Mouse (Mus musculus) hindbrain, embryonic 13.5 days (tissue): Measurements from ENCODE around the gene Specc1. TPM values are rescaled to one million over a fixed set of nuclear protein-coding genes. Genes with fewer than 3 reads are reported as not detected.

Experiments used
- ATAC-seq: fragments of 200-750 bp; cut with Nextera tagmentation; 2 replicates; pipeline ENCODE4 v1.8.0; 2017; ENCODE audit warnings: moderate TSS enrichment; ENCODE audit not compliant: low FRiP score
- H3K27ac ChIP-seq: fragments of 300-500 bp; sonication (generic); 2 replicates; pipeline ENCODE4 v1.5.1; 2015; ENCODE audit warnings: inconsistent platforms, mild to moderate bottlenecking, moderate library complexity
- H3K27me3 ChIP-seq: fragments of 300-500 bp; sonication (generic); 2 replicates; pipeline ENCODE4 v1.6.1; 2015; ENCODE audit warnings: mild to moderate bottlenecking, inconsistent platforms
- H3K36me3 ChIP-seq: fragments of 300-500 bp; sonication (generic); 2 replicates; pipeline ENCODE4 v1.6.1; 2015; ENCODE audit warnings: mild to moderate bottlenecking, inconsistent platforms
- H3K4me1 ChIP-seq: fragments of 300-500 bp; sonication (generic); replicated peaks from 2 replicates; pipeline ENCODE4 v1.6.1; 2015; ENCODE audit warnings: inconsistent platforms
- H3K4me2 ChIP-seq: fragments of 300-500 bp; sonication (generic); 2 replicates; pipeline ENCODE4 v1.6.1; 2015; ENCODE audit warnings: inconsistent platforms, mild to moderate bottlenecking, moderate library complexity
- H3K4me3 ChIP-seq: fragments of 300-500 bp; sonication (generic); 2 replicates; pipeline ENCODE4 v1.5.1; 2015; ENCODE audit warnings: mild to moderate bottlenecking, inconsistent platforms
- H3K9ac ChIP-seq: fragments of 300-500 bp; sonication (generic); 2 replicates; pipeline ENCODE4 v1.6.1; 2015; ENCODE audit warnings: mild to moderate bottlenecking, inconsistent platforms
- H3K9me3 ChIP-seq: fragments of 300-500 bp; sonication (generic); 2 replicates; pipeline ENCODE4 v1.6.1; 2016; ENCODE audit warnings: inconsistent platforms
- WGBS: fragments of 180-500 bp; shearing (Covaris S2); methylation state at CpG from one replicate; pipeline ENCODE4 v1.1.7; 2015; 5-methylcytosine and 5-hydroxymethylcytosine counted together
- polyA plus RNA-seq: library from polyadenylated mRNA; unstranded; fragments of >200 nt; fragmentation: Nextera tagmentation; extraction: Ambion mirVana; gene quantifications from 2 replicates; pipeline ENCODE4 v1.2.1, GENCODE M21; 2015

Specc1 gene
- polyA plus RNA-seq, 1 experiment from 2014 or later: 14.9 TPM

DNA sequence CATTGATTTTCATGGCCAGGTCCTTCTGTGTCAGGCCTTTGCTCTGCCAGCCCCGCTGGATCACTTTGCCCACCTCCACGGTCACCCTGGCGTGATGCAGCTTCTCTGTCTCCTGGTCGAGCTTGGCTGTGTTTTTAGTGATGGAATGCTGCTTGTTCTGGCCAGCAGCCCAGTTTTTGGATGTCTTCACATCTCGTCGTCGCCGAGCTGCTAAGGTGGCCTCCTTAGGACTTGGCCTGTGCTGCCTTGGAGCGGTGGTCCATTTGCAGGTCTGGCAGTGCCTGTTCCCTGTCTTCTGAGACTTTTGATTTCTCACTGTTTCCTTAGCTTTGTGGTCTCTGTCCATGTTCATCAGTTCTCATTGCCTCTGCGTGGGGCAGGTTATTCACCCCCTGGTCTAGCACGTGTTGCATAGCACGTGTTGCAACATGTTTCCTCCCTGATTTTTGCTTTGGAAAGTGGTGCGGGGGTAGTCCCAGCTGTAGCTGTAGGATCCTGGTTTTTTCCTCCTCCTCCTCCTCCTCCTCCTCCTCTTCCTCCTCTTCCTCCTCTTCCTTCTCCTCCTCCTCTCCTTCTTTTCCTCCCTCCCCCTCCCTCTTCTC is 17.6 kb downstream of the Specc1 start:
- H3K27me3 ChIP-seq: no peaks in the 10 kb centered on the region
- H3K9ac ChIP-seq: no peak overlapping the region
- H3K9me3 ChIP-seq: no peaks in the 10 kb centered on the region
- no peak overlapping the region for H3K4me3 ChIP-seq
- H3K4me2 ChIP-seq: no peak overlapping the region
- H3K4me1 ChIP-seq: 0 out of 2 replicates have a peak, but pooled peaks cover 6% of the 10 kb centered on the region
- H3K27ac ChIP-seq: no peak overlapping the region
- no peak for ATAC-seq
- 66% methylated on average over 13 of the region's 13 CpGs for WGBS
- no peaks in the 10 kb centered on the region for H3K36me3 ChIP-seq

DNA sequence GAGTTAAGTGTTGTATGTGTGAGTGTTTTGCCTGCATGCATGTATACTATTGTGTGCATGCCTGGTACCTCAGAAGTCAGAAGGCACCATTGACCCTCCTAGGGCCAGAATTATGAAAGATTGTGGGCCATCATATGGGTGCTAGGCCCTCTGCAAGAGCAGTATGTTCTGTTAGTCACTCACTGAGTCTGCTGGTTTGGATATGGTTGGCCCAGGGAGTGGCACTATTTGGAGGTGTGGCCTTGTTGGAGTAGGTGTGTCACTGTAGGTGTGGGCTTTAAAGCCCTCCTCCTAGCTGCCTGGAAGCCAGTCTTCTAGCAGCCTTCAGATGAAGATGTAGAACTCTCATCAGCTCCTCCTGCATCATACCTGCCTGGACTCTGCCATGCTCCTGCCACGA is 19.2 kb downstream of the Specc1 start:
- whole genome bisulfite sequencing: 88% methylated on average over 1 of the region's 1 CpGs
- Histone ChIP-seq H3K9me3 (no peaks in the 10 kb centered on the region), H3K4me1 (0 out of 2 replicates have a peak, but pooled peaks cover 6% of the 10 kb centered on the region), H3K27me3 (no peaks in the 10 kb centered on the region), H3K27ac (no peak overlapping the region), H3K36me3 (no peaks in the 10 kb centered on the region), H3K4me2 (no peak overlapping the region), H3K9ac (no peak overlapping the region), H3K4me3 (no peak overlapping the region)
- ATAC-seq: no peak

DNA sequence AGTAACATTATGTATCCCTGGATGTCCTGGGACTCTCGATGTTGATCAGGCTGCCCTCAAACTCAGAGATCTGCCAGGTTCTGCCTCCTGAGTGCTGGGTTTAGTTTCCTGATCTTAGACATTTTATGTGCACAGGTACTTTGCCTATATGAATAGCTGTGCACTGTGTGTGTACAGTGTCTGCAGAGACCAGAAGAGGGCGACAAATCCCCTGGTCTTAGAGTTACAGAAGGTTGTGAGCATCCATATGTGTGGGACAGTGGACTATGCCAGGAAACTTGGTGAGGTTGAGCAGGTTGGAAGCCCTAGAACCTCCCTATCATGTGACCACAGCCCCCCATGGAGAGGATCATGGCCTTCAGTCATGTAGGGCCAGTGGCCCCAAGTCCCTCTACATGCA is 24.7 kb downstream of the Specc1 start:
- Histone ChIP-seq H3K4me3 (no peak overlapping the region), H3K9me3 (no peaks in the 10 kb centered on the region), H3K36me3 (no peaks in the 10 kb centered on the region), H3K4me2 (no peak overlapping the region), H3K4me1 (0 out of 2 replicates have a peak, but pooled peaks cover 6% of the 10 kb centered on the region), H3K9ac (no peak overlapping the region), H3K27ac (no peak overlapping the region), H3K27me3 (no peaks in the 10 kb centered on the region)
- 76% methylated on average over 2 of the region's 2 CpGs for WGBS
- no peak for ATAC-seq

DNA sequence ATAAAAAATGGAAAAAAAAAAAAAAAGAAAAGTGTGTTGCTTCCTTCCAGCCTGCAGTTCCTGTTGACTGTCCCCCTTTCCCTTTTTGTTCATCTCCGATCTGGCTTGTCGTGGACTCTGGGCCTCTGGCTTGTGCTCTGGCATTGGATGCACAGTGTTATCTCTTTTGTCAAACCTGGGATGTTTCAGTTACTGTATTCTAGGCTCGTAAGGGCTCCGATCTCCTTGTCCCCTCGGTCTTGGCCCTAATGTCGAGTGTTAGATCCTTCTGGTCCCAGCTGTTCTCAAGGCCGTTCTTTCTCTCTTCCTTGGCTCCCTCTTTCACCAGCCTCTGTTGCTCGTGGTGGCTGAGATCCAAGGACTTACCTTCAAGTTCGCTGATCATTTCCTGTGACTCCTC is 26.3 kb downstream of the Specc1 start:
- no peak overlapping the region for H3K4me3 ChIP-seq
- whole genome bisulfite sequencing: 87% methylated on average over 9 of the region's 9 CpGs
- H3K4me2 ChIP-seq: no peak overlapping the region
- H3K27ac ChIP-seq: no peak overlapping the region
- ATAC-seq: no peak
- no peaks in the 10 kb centered on the region for H3K36me3 ChIP-seq
- no peak overlapping the region for H3K9ac ChIP-seq
- no peaks in the 10 kb centered on the region for H3K9me3 ChIP-seq
- no peaks in the 10 kb centered on the region for H3K27me3 ChIP-seq
- H3K4me1 ChIP-seq: no peaks in the 10 kb centered on the region

DNA sequence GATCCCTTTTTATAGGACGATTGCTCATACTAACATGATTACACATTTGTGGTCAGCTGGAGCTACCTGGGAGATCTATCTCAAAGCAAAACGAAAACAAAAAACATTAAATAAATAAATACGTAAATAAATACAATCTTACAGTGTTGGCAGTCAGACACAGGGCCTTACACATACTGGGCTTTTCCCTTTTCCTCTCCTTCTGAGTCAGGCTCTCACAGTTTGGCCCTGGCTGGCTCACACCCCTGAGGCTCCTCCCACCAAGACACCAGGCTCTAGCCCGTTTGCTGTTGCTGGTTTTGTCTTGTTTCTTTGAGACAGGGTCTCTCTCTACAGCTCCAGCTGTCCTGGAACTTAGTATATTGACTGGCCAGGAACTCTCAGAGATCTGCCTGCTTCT is 30.4 kb downstream of the Specc1 start:
- Histone ChIP-seq H3K4me1 (no peaks in the 10 kb centered on the region), H3K4me3 (no peak overlapping the region), H3K4me2 (no peak overlapping the region), H3K9ac (no peak overlapping the region), H3K36me3 (no peaks in the 10 kb centered on the region), H3K9me3 (no peaks in the 10 kb centered on the region), H3K27me3 (no peaks in the 10 kb centered on the region), H3K27ac (no peak overlapping the region)
- 83% methylated on average over 4 of the region's 4 CpGs for WGBS
- ATAC-seq: no peak

DNA sequence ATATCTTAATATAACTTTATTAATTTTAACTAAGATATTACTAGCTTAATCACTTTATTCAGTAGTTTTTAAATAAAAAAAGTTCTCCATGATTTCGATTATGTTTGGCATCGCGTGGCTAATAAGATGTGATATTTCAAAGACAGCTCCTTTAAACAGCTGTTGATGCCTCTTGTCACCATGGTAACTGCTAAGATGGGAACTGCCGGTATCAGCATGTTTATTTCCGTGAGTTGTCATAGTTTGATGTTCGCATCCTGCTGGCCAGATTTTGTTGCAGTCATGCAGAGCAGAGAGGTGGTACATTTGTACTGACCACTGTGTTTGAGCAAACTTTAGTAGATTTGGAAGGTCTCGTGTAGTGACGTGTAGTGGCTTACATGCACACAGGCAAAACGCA is 33.1 kb downstream of the Specc1 start:
- H3K36me3 ChIP-seq: no peaks in the 10 kb centered on the region
- no peak for ATAC-seq
- H3K27me3 ChIP-seq: no peaks in the 10 kb centered on the region
- no peak overlapping the region for H3K4me3 ChIP-seq
- H3K27ac ChIP-seq: no peak overlapping the region
- 71% methylated on average over 9 of the region's 9 CpGs for WGBS
- H3K9me3 ChIP-seq: no peaks in the 10 kb centered on the region
- H3K4me1 ChIP-seq: no peaks in the 10 kb centered on the region
- H3K9ac ChIP-seq: no peak overlapping the region
- no peak overlapping the region for H3K4me2 ChIP-seq

DNA sequence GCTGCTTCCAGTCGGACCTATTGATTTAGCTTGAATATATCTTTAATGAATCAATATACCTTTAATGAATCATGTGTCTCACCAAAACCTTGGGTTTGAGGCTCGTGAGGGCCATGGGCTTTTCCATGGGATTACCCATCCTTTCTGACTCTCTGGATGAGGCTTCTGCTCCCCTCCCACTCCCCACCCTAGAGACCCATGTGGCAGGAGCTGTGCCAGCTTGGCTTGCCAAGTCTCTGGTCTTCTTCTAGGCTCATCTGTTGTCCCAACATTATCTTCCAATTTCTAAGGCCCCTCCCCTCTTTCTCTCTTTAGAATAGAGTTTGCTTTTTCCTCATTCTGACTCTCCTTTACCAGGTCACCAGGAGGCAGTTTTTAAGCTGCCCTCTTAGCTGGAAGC is 35.0 kb downstream of the Specc1 start:
- H3K4me2 ChIP-seq: no peak overlapping the region
- H3K36me3 ChIP-seq: no peaks in the 10 kb centered on the region
- ATAC-seq: no peak
- 84% methylated on average over 2 of the region's 2 CpGs for WGBS
- no peak overlapping the region for H3K9ac ChIP-seq
- no peaks in the 10 kb centered on the region for H3K9me3 ChIP-seq
- H3K4me3 ChIP-seq: no peak overlapping the region
- H3K4me1 ChIP-seq: no peaks in the 10 kb centered on the region
- no peaks in the 10 kb centered on the region for H3K27me3 ChIP-seq
- no peak overlapping the region for H3K27ac ChIP-seq

DNA sequence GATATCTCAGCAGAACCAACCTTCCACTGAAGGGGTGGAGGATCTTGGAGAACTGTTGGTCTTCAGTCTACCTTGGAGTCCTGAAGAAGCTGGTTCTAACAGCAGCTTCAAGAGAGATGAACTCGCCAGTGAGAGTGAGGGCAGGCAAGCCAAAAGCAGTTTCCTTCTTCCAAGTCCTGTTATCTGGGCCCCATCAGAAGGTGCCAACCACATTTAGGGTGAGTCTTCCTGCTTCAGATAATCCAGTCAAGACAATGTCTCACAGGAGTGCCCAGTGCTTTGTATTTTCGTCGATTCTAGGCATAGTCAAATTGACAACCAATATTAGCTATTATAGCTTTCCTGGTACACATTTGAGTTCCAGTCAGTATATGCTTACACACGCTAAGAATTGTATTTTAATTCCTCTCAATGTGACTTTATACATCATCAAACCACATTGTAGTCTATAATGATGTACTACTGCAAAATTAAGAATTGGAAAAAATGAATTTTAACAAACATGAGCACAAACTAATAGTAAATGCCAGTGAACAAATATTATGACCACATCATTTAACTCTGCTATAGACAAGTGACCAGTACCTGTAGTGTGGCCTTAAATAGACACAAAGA is 36.2 kb downstream of the Specc1 start:
- no peak overlapping the region for H3K9ac ChIP-seq
- no peaks in the 10 kb centered on the region for H3K36me3 ChIP-seq
- H3K9me3 ChIP-seq: no peaks in the 10 kb centered on the region
- no peaks in the 10 kb centered on the region for H3K4me1 ChIP-seq
- no peak for ATAC-seq
- 89% methylated on average over 4 of the region's 4 CpGs for WGBS
- H3K4me2 ChIP-seq: no peak overlapping the region
- no peaks in the 10 kb centered on the region for H3K27me3 ChIP-seq
- H3K27ac ChIP-seq: no peak overlapping the region
- no peak overlapping the region for H3K4me3 ChIP-seq

DNA sequence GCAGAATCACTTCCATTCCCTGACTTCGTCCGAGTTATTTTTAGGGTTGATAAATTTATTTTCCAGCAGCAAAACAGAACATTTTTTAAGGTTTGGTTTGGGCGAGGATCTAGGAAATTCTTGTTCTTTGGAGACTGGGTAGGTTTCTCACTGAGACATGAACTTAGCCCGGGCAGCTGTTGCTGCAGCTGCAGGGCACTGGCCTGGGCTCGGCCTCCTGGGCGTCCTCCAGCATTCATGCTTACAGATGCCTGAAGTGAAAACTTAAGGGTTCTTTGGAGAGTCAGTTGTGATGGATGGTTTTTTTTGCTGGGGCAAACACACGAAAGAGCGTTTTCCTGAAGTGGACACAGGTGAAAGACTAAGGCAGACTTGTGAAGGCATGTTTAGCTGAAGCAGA is 42.9 kb downstream of the Specc1 start:
- ATAC-seq: no peak
- Histone ChIP-seq H3K4me3 (no peak overlapping the region), H3K36me3 (no peaks in the 10 kb centered on the region), H3K4me2 (no peak overlapping the region), H3K9ac (no peak overlapping the region), H3K9me3 (no peaks in the 10 kb centered on the region), H3K4me1 (peaks cover 7% of the 10 kb centered on the region; the same call in 1 of the 2 replicates), H3K27ac (no peak overlapping the region), H3K27me3 (no peaks in the 10 kb centered on the region)
- 86% methylated on average over 8 of the region's 8 CpGs for WGBS

DNA sequence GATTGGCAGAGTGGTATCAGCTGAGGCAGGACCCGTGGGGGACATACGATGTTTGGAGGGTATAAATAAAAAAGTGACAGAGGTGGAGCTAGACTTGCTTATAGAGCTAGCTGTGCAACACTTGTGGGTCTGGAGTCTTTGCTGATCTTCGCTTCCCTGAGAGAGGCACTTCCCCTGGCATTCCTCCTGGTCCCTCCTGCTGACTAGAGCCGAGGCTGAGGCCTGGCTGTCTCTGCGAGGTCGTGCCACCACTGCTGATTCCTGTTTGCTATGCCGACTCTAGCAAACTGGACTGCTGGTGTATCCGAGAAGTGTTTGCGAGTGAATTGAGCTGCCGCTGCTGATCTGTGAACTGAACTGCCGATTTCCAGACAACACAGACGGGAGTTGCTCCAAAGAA is 43.5 kb downstream of the Specc1 start:
- no peak overlapping the region for H3K27ac ChIP-seq
- ATAC-seq: no peak
- no peak overlapping the region for H3K9ac ChIP-seq
- H3K4me3 ChIP-seq: no peak overlapping the region
- no peaks in the 10 kb centered on the region for H3K9me3 ChIP-seq
- H3K4me2 ChIP-seq: no peak overlapping the region
- H3K27me3 ChIP-seq: no peaks in the 10 kb centered on the region
- H3K4me1 ChIP-seq: peaks cover 7% of the 10 kb centered on the region; the same call in 1 of the 2 replicates
- no peaks in the 10 kb centered on the region for H3K36me3 ChIP-seq
- 90% methylated on average over 12 of the region's 12 CpGs for WGBS

DNA sequence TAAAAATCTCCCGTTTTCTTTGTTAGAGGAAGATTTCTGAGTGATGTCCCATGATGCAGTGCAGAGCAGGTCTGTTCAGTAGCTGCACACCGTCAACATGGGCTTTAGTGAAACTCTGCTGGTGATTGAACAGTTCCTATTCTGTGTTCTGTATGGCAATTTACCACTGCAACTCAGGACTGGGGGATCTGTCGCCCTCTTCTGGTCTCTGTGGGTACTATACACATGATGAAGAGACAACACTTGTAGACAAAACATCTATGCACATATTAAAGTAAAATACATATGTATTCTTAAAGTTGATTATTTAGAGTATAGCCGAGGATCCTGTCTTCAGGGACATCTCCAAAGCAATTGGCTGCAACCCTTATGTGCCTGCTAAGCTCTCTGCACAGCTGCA is 45.4 kb downstream of the Specc1 start:
- H3K9ac ChIP-seq: no peak overlapping the region
- WGBS: 73% methylated on average over 4 of the region's 4 CpGs
- ATAC-seq: no peak
- no peak overlapping the region for H3K27ac ChIP-seq
- no peak overlapping the region for H3K4me2 ChIP-seq
- H3K27me3 ChIP-seq: no peaks in the 10 kb centered on the region
- no peak overlapping the region for H3K4me3 ChIP-seq
- no peaks in the 10 kb centered on the region for H3K36me3 ChIP-seq
- no peaks in the 10 kb centered on the region for H3K9me3 ChIP-seq
- peaks cover 7% of the 10 kb centered on the region; the same call in 1 of the 2 replicates for H3K4me1 ChIP-seq

DNA sequence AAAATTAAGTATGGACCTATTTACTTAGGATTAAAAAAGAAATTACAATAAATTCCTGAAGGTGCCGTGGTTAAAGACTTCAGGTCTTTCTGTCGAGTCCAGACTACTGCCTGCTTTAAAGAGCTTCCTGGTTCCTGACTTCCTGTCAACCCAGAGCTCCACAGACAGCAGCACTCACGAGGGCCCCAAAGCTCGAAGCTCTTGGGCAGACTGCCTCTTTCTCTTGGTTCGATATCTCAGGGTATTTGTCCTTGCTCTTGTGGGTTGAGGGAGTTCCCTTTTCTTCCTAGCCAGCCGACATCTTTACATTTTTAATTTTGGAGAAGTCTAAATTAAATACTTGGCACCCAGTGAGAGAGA is 48.3 kb downstream of the Specc1 start:
- H3K27ac ChIP-seq: no peak overlapping the region
- no peak overlapping the region for H3K4me3 ChIP-seq
- 60% methylated on average over 6 of the region's 6 CpGs for WGBS
- H3K4me2 ChIP-seq: no peak overlapping the region
- H3K27me3 ChIP-seq: no peaks in the 10 kb centered on the region
- no peak for ATAC-seq
- H3K4me1 ChIP-seq: peaks cover 7% of the 10 kb centered on the region; the same call in 1 of the 2 replicates
- H3K9ac ChIP-seq: no peak overlapping the region
- H3K9me3 ChIP-seq: no peaks in the 10 kb centered on the region
- no peaks in the 10 kb centered on the region for H3K36me3 ChIP-seq

DNA sequence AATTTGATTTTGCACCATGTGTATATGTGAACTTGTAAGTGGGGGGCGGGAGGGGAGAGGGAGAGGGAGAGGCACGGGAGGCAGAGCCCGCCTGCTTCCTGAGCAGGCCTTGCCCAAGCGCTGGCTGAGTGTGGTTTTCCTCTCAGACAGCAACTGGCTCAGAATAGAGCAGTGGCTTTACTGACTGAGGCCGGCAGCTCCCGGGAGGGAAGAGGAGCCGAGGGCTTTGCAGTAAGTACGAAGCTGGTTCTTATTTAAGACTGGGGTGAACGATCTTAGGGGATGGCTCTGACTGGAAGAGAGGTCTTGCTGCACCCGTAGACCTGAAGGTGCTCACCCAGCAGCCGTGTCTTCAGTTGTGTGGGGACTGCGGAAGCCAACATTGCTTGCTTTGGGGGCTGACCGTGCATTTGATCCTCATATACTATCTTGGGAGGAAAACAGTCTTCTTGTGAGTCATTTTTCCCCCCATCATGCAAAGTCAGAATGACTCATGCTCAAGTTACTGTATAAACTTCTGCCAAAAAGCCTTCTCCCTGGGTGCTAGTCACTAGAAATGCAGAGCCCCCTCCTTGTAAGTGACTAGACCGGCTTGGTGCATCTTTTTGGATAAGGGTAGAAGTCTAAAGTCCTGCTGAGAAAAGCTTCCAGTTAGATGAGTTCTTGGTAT is 48.8 kb downstream of the Specc1 start:
- H3K27me3 ChIP-seq: no peaks in the 10 kb centered on the region
- ATAC-seq: no peak
- no peak overlapping the region for H3K4me3 ChIP-seq
- H3K36me3 ChIP-seq: no peaks in the 10 kb centered on the region
- no peaks in the 10 kb centered on the region for H3K9me3 ChIP-seq
- no peak overlapping the region for H3K27ac ChIP-seq
- no peak overlapping the region for H3K4me2 ChIP-seq
- 68% methylated on average over 14 of the region's 14 CpGs for WGBS
- H3K4me1 ChIP-seq: peaks cover 7% of the 10 kb centered on the region; the same call in 1 of the 2 replicates
- no peak overlapping the region for H3K9ac ChIP-seq
